Mouse (Mus musculus) midbrain, embryonic 12.5 days (tissue): ENCODE measurements around the gene Vmn2r121. TPM values are rescaled to one million over a fixed set of nuclear protein-coding genes. Genes with fewer than 3 reads are reported as not detected.

ENCODE experiments used
- ATAC-seq: fragments of 200-750 bp; cut with Nextera tagmentation; 2 replicates; pipeline ENCODE4 v1.8.0; 2017; ENCODE audit warnings: low read depth, moderate TSS enrichment, moderate library complexity; ENCODE audit not compliant: low FRiP score
- H3K27ac ChIP-seq: fragments of 300-500 bp; sonication (generic); replicated peaks from 2 replicates; pipeline ENCODE4 v1.5.1; 2016; ENCODE audit warnings: mild to moderate bottlenecking
- H3K27me3 ChIP-seq: fragments of 300-500 bp; sonication (generic); 2 replicates; pipeline ENCODE4 v1.6.1; 2016; ENCODE audit warnings: mild to moderate bottlenecking
- H3K36me3 ChIP-seq: fragments of 300-500 bp; sonication (generic); 2 replicates; pipeline ENCODE4 v1.6.1; 2016
- H3K4me1 ChIP-seq: fragments of 300-500 bp; sonication (generic); 2 replicates; pipeline ENCODE4 v1.6.1; 2016
- H3K4me2 ChIP-seq: fragments of 300-500 bp; sonication (generic); replicated peaks from 2 replicates; pipeline ENCODE4 v1.6.1; 2016; ENCODE audit warnings: mild to moderate bottlenecking, moderate library complexity
- H3K4me3 ChIP-seq: fragments of 300-500 bp; sonication (generic); 2 replicates; pipeline ENCODE4 v1.5.1; 2016; ENCODE audit warnings: mild to moderate bottlenecking
- H3K9ac ChIP-seq: fragments of 300-500 bp; sonication (generic); replicated peaks from 2 replicates; pipeline ENCODE4 v1.6.1; 2016; ENCODE audit warnings: mild to moderate bottlenecking, moderate library complexity
- H3K9me3 ChIP-seq: fragments of 300-500 bp; sonication (generic); 2 replicates; pipeline ENCODE4 v1.6.1; 2016; ENCODE audit warnings: mild to moderate bottlenecking
- WGBS: fragments of 180-500 bp; shearing (Covaris S2); methylation state at CpG from one replicate; pipeline ENCODE4 v1.1.7; 2016; 5-methylcytosine and 5-hydroxymethylcytosine counted together
- polyA plus RNA-seq: library from polyadenylated mRNA; unstranded; fragments of >200 nt; fragmentation: Nextera tagmentation; extraction: Ambion mirVana; gene quantifications from 2 replicates; pipeline ENCODE4 v1.2.1, GENCODE M21; 2016

The Vmn2r121 gene
- polyA plus RNA-seq: not detected in 2 replicates

DNA sequence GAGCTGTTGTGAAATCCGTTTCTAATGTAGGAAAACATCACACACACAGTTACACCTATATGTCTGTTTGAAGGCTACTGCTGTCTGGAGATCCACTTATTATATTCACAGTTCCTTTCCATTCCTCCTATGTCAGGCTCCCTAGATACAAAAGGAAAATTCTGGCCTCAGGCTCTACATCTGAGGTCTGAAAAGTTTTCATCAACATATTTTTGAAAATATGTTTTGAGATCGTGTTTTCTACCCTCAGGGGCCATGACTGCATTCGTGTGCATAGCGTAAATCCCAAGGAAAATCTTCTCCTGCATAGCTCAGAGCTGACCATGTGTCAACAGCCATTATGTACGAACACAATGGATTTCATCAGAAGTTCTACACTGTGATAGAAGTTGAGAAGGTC, at the start of gene Vmn2r121:
Vmn2r121 (minus strand) TSS at position 101 of the 400 bp plus-strand sequence.
- Histone ChIP-seq H3K36me3 (no peaks in the 10 kb centered on the region), H3K4me2 (no peak within 1 kb of the TSS), H3K9me3 (no peaks in the 10 kb centered on the region), H3K27me3 (no peaks in the 10 kb centered on the region), H3K4me1 (no peaks in the 10 kb centered on the region), H3K9ac (no peak within 1 kb of the TSS), H3K4me3 (no peak within 1 kb of the TSS), H3K27ac (no peak within 1 kb of the TSS)
- no peak for ATAC-seq
- WGBS: 77% methylated on average over 5 of the region's 5 CpGs
